Mouse (Mus musculus): ENCODE results near the gene Nrxn1.

- TF ChIP-seq POLR2A (IDR thresholded peaks at IDR 0.05; ENCODE audit: control insufficient read depth, extremely low read depth, insufficient read depth, low read length, poor library complexity) (no peak), CTCF (IDR thresholded peaks at IDR 0.05; ENCODE audit: borderline replicate concordance, control insufficient read depth, extremely low read depth, insufficient read depth, low read length, poor library complexity) (no peak)
Observed at GRCm38 (mm10) chr17:90384856-90385255, 708.0 kb downstream of the Nrxn1 start.

Data from thymus, adult 2 months (tissue).